Mouse (Mus musculus) limb, embryonic 11.5 days (tissue): ENCODE measurements around the gene Bace1. TPM values are rescaled to one million over a fixed set of nuclear protein-coding genes. Genes with fewer than 3 reads are reported as not detected.

ENCODE experiments used
- ATAC-seq: fragments of 200-750 bp; cut with Nextera tagmentation; 2 replicates; pipeline ENCODE4 v1.8.0; 2017; ENCODE audit warnings: low read depth; ENCODE audit not compliant: insufficient number of reproducible peaks, low FRiP score, low TSS enrichment
- DNase-seq: peaks from one replicate; pipeline ENCODE4 v3.0.0-alpha.2; 2015; ENCODE audit warnings: low spot score
- H3K27ac ChIP-seq: fragments of 300-500 bp; sonication (generic); replicated peaks from 2 replicates; pipeline ENCODE4 v1.5.1; 2014; ENCODE audit warnings: low read depth, mild to moderate bottlenecking, low read length
- H3K27me3 ChIP-seq: fragments of 300-500 bp; sonication (generic); 2 replicates; pipeline ENCODE4 v1.6.1; 2014; ENCODE audit warnings: mild to moderate bottlenecking, low read length, mixed read lengths; ENCODE audit not compliant: control insufficient read depth, insufficient read depth
- H3K36me3 ChIP-seq: fragments of 300-500 bp; sonication (generic); 2 replicates; pipeline ENCODE4 v1.6.1; 2014; ENCODE audit warnings: mild to moderate bottlenecking, low read length, moderate library complexity, mixed read lengths; ENCODE audit not compliant: control insufficient read depth, insufficient read depth
- H3K4me1 ChIP-seq: fragments of 300-500 bp; sonication (generic); 2 replicates; pipeline ENCODE4 v1.6.1; 2014; ENCODE audit warnings: low read length, mixed read lengths; ENCODE audit not compliant: control insufficient read depth, insufficient read depth
- H3K4me2 ChIP-seq: fragments of 300-500 bp; sonication (generic); 2 replicates; pipeline ENCODE4 v1.6.1; 2014; ENCODE audit warnings: low read depth, mild to moderate bottlenecking, moderate library complexity; ENCODE audit not compliant: severe bottlenecking
- H3K4me3 ChIP-seq: fragments of 300-500 bp; sonication (generic); 2 replicates; pipeline ENCODE4 v1.5.1; 2014; ENCODE audit warnings: low read depth, low read length
- H3K9ac ChIP-seq: fragments of 300-500 bp; sonication (generic); 2 replicates; pipeline ENCODE4 v1.6.1; 2014; ENCODE audit warnings: mild to moderate bottlenecking, low read length
- H3K9me3 ChIP-seq: fragments of 300-500 bp; sonication (generic); 2 replicates; pipeline ENCODE4 v1.6.1; 2016; ENCODE audit warnings: low read length; ENCODE audit not compliant: control insufficient read depth
- WGBS: fragments of 180-500 bp; shearing (Covaris S2); extraction: QIAGEN DNeasy Blood & Tissue Kit; methylation state at CpG from one replicate; pipeline ENCODE4 v1.1.7; 2014; 5-methylcytosine and 5-hydroxymethylcytosine counted together
- polyA plus RNA-seq: library from polyadenylated mRNA; unstranded; fragments of >200 nt; fragmentation: Nextera tagmentation; extraction: Ambion mirVana; gene quantifications from 2 replicates; pipeline ENCODE4 v1.2.1, GENCODE M21; 2014

The Bace1 gene
- polyA plus RNA-seq, 1 experiment from 2014 or later = 22.9 TPM

DNA sequence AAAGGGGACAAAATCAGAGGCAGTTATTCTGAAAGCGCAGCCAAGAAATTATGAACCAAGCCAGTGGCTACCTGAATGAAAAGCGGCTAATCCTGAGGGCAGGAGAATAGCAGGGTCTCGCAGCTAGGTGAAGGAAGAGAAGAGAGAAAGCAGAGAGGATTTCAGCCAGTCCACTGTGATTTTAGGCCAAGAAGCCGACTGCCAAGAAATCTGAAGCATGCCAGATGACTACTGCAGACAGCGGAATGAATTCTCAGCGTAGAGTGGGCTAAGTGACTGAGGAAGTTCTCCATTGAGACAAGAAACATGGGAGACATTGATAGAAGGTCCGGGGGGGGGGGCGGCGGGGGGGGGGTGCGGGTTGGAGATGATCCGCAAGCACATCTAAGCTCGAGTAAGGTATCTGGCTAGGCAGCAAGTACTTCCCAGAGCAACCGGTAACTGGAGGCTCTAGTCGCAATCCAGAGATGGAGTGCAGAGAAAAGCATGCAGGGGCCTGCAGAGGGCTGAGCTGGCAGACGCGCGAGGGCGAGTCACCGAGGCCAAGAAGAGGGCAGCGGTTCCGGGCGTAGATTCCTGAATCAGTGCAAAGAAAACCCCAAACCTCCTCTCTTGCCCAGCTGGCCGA is 10.6 kb upstream of the Bace1 start:
- H3K36me3 ChIP-seq = no peaks in the 10 kb centered on the region
- DNase-seq (no peak), ATAC-seq (no peak)
- H3K27me3 ChIP-seq = no peaks in the 10 kb centered on the region
- 7% methylated on average over 23 of the region's 23 CpGs for WGBS
- peak overlapping the region; percentile 74 for H3K4me3 ChIP-seq
- no peak overlapping the region for H3K27ac ChIP-seq
- peak overlapping the region; percentile 60 for H3K4me2 ChIP-seq
- H3K9ac ChIP-seq = peak overlapping the region; percentile 70
- H3K9me3 ChIP-seq = peaks cover 3% of the 10 kb centered on the region; the same call in 1 of the 2 replicates
- H3K4me1 ChIP-seq = no peaks in the 10 kb centered on the region

DNA sequence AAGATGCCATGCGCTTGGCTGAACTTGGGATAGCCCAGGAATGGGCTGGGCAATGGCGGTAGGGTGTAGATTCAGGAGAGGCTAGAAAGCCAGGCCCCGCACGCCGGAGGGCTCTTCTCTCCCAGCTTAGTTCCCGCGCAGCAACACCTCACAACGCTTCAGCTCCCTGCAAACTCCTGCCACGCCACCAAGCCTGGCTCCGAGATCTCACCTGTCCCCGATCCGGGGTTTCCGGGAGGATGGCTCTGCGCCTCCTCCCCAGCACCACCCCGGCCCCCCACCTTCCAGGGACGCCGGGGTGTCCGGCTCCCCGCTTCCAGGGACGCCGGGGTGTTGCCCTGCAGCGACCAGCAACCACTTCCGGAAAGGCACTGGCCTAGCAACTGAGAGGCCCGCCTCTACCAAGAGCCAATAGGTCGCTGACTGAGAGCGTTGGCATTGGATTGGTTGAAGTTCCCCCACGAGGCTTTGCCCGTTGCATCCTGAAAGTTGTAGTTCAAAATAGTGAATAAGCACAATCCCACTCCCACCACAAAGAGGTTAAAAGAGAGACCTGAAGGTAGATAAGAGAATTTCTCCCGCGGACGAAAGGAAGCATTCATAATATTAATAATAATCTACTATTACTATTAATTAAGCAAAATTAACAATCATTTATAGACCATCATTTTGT is 10.0 kb upstream of the Bace1 start, which contains the start of gene Cep164:
Gene Cep164, minus strand, starts transcription at position 401 of the 673 bp plus-strand sequence.
- Histone ChIP-seq H3K9me3 (peaks cover 3% of the 10 kb centered on the region; the same call in 1 of the 2 replicates), H3K27ac (no peak within 1 kb of the TSS), H3K9ac (peak within 1 kb of the TSS; percentile 70), H3K4me3 (peak within 1 kb of the TSS; percentile 74), H3K27me3 (no peaks in the 10 kb centered on the region), H3K4me1 (no peaks in the 10 kb centered on the region), H3K4me2 (peak within 1 kb of the TSS; percentile 60), H3K36me3 (no peaks in the 10 kb centered on the region)
- under 1% methylated on average over 31 of the region's 31 CpGs for WGBS
- ATAC-seq (peak; percentile 93), DNase-seq (peak; percentile 89)

DNA sequence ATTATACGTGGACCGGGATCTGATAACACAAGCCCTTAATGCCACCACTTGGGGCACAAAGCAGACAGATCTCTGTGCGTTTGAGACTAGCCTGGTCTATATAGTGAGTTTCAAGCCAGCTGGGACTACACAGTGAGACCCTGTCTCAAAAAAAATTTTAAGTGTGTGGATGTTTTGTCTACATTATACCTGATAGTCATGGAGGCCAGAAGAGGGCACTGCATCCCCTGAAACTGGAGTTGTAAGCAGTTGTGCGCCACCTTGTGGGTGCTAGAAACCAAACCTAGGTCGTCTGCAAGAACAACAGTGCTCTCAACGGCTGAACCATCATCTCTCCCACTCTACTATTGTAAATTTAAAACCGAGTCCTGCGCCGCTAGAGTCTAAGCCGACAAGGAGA is 9.3 kb upstream of the Bace1 start:
- Histone ChIP-seq H3K9ac (no peak overlapping the region), H3K4me1 (no peaks in the 10 kb centered on the region), H3K4me3 (no peak overlapping the region), H3K27ac (no peak overlapping the region), H3K9me3 (peaks cover 3% of the 10 kb centered on the region; the same call in 1 of the 2 replicates), H3K4me2 (peak overlapping the region; percentile 60; the same call in 1 of the 2 replicates), H3K36me3 (no peaks in the 10 kb centered on the region), H3K27me3 (no peaks in the 10 kb centered on the region)
- ATAC-seq = 0 out of 2 replicates have a peak, but pooled peaks have one; percentile 58
- DNase-seq = peak; percentile 81
- WGBS = 29% methylated on average over 10 of the region's 10 CpGs

DNA sequence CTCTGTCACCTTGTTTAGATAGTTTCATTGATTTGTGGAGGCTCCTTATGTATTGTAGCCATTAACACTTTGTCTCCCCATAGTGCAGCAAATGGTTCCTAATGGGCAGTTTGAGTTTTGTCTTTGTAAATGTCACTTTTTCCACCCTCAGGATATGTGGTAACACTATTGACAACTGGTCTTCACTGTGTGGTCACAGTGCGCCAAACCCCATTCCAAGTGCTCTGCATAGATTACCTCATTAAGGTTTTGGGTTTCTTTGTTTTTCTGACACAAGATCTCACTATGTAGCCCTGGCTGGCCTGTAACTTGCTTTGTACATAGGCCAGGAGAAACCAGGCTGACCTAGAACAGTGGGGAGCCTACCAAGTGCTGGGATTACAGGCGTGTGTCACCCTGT is 5.5 kb upstream of the Bace1 start:
- no peaks in the 10 kb centered on the region for H3K4me1 ChIP-seq
- no peak for DNase-seq
- peaks cover 3% of the 10 kb centered on the region; the same call in 1 of the 2 replicates for H3K9me3 ChIP-seq
- ATAC-seq = no peak
- H3K9ac ChIP-seq = no peak overlapping the region
- H3K4me3 ChIP-seq = no peak overlapping the region
- no peak overlapping the region for H3K4me2 ChIP-seq
- no peaks in the 10 kb centered on the region for H3K27me3 ChIP-seq
- WGBS = 94% methylated on average over 2 of the region's 2 CpGs
- H3K36me3 ChIP-seq = no peaks in the 10 kb centered on the region
- no peak overlapping the region for H3K27ac ChIP-seq

DNA sequence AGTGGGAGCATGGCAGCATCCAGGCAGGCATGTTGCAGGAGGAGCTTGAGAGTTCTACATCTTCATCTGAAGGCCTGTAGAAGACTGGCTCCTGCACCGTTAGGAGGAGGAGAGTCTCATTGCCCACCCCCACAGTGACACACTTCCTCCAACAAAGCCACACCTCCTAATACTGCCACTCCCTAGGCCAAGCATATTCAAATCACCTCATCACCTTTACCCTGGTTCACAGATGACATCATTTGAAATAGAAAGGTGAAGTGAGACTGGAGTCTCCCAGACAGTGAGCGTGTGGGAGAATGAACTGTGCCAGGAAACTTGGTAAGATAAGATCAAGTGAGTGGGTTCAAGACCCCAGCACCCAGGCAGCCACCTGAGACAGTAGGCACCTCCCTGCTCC is 4.9 kb upstream of the Bace1 start:
- Histone ChIP-seq H3K4me3 (no peak overlapping the region), H3K4me2 (no peak overlapping the region), H3K27me3 (no peaks in the 10 kb centered on the region), H3K4me1 (no peaks in the 10 kb centered on the region), H3K27ac (no peak overlapping the region), H3K9me3 (peaks cover 3% of the 10 kb centered on the region; the same call in 1 of the 2 replicates), H3K36me3 (no peaks in the 10 kb centered on the region), H3K9ac (no peak overlapping the region)
- ATAC-seq = no peak
- WGBS = 88% methylated on average over 2 of the region's 2 CpGs
- DNase-seq = no peak

GRCm38 (mm10) chr9:45838069-45838433 is 329 bp upstream of the Bace1 start:
- H3K27me3 ChIP-seq = no peaks in the 10 kb centered on the region
- DNase-seq = no peak
- no peak overlapping the region for H3K9ac ChIP-seq
- H3K4me2 ChIP-seq = peak overlapping the region; percentile 22
- no peaks in the 10 kb centered on the region for H3K9me3 ChIP-seq
- H3K36me3 ChIP-seq = no peaks in the 10 kb centered on the region
- peak overlapping the region; percentile 49; the same call in 1 of the 2 replicates for H3K4me3 ChIP-seq
- 26% methylated on average over 4 of the region's 4 CpGs for WGBS
- H3K27ac ChIP-seq = no peak overlapping the region
- peak; percentile 67; the same call in 1 of the 2 replicates for ATAC-seq
- H3K4me1 ChIP-seq = peaks cover 7% of the 10 kb centered on the region

DNA sequence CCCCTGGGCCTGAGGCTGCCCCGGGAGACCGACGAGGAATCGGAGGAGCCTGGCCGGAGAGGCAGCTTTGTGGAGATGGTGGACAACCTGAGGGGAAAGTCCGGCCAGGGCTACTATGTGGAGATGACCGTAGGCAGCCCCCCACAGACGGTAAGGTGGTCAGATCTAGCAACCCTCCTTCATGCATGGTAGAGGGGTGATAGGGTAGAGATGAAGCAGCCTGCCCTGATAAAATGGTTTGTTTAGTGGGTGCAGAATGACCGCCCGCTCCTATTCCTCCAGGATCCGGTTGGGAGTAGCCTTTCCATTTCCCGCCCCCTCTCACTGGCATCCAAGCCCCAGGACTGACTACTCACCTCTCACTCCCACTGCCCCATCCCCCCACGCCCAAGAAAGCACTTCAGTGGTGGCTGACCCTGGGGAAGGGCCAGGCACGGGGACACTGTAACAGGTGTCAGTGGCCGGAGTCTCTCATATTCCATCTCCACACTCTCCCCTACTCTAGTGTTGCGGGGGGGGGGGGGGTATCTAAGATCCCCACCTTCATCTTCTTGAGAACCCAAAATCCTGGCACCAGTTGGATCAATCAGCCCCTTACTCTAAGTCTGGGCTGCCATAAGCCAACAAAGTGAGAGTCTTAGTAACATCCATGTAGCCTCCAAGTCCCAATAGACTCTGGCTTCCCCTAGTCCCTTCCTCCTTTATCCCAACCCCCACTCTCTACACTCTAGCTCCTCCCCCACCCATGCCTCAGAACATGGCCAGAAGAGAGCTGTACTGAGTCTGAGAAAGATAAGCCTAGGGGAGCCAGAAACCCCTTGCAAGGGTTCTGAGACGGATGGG is 980 bp downstream of the Bace1 start:
- H3K9me3 ChIP-seq = no peaks in the 10 kb centered on the region
- DNase-seq (no peak), ATAC-seq (0 out of 2 replicates have a peak, but pooled peaks have one; percentile 17)
- peak overlapping the region; percentile 49 for H3K4me3 ChIP-seq
- peak overlapping the region; percentile 76 for H3K9ac ChIP-seq
- 15% methylated on average over 17 of the region's 17 CpGs for WGBS
- H3K27ac ChIP-seq = no peak overlapping the region
- H3K27me3 ChIP-seq = no peaks in the 10 kb centered on the region
- H3K4me1 ChIP-seq = peaks cover 7% of the 10 kb centered on the region
- H3K4me2 ChIP-seq = peak overlapping the region; percentile 97
- no peaks in the 10 kb centered on the region for H3K36me3 ChIP-seq

DNA sequence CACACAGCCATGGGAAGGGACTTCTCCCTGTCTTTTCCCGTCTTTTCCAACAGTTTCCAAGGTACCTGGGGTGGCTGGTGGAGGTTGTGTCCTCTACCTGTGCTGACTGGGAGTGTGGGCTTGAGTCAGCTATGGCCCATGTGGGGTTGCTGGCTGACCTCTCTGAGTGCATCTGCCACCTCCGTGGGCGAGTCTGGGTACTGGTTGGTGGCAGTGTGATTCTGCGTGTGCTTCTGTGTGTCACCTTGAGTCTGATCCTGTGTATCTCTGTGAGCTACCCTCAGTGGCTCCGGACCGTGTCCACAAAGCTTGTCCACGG is 1.6 kb downstream of the Bace1 start:
- no peak for DNase-seq
- H3K27ac ChIP-seq = no peak overlapping the region
- H3K4me3 ChIP-seq = no peak overlapping the region

More for the DNA sequence above, 1.6 kb downstream of the Bace1 start:
- 82% methylated on average over 7 of the region's 7 CpGs for WGBS
- no peak overlapping the region for H3K9ac ChIP-seq
- H3K36me3 ChIP-seq = no peaks in the 10 kb centered on the region
- peaks cover 7% of the 10 kb centered on the region for H3K4me1 ChIP-seq
- ATAC-seq = 0 out of 2 replicates have a peak, but pooled peaks have one; percentile 18
- H3K4me2 ChIP-seq = no peak overlapping the region
- no peaks in the 10 kb centered on the region for H3K9me3 ChIP-seq
- no peaks in the 10 kb centered on the region for H3K27me3 ChIP-seq
